Mouse (Mus musculus) gonadal fat pad, adult 2 months (tissue): ENCODE data around the gene Rhob. TPM values are rescaled to one million over a fixed set of nuclear protein-coding genes. Genes with fewer than 3 reads are reported as not detected.

Source experiments
- DNase-seq: peaks from one replicate; pipeline ENCODE4 v3.0.0-alpha.2; 2012; ENCODE audit warnings: low read depth
- polyA plus RNA-seq: library from polyadenylated mRNA; depleted of rRNA; stranded (reverse); fragments of >200 nt; gene quantifications from 2 replicates; pipeline ENCODE4 v1.2.3, GENCODE M21; 2012

The Rhob gene
- polyA plus RNA-seq, 1 experiment, result 225 TPM

DNA sequence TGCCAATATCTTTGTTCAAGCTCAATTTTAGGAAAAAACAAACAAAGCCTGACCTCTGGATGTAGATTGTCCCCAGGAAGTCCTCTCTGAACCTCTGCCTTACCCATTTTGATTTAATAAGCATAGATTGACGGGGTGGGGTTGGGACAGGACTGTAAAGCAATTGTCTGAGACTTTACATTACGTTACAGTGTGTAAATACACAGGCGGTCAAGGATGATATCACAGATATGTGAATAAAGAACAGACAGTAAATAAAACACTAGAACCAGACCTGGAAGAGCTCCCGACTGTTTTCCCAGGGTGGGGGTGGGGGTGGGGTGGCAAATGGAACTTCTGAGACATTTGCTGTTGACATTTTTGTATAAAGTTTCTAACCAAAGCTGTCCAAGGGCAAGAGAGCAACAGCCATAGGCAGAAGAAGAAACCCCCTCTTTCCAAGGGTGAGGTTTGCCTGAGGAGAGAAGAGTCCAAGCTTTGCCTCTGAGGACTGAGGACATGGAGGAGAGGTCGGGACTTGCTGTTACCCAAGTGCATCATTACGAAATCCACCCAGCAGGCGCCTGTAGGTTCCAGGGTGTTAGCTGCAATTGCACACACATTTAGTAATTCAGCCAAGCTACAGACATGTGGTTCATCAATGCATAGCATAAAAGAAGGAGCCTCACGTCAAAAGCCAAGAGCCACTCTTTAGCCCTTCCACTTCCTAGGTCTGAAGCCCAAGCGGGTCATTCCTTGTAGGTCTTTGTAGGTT is 7.3 kb upstream of the Rhob start:
- no peak for DNase-seq

- no peak for DNase-seq
Measured at GRCm38 (mm10) chr12:8504131-8504530, 4.3 kb upstream of the Rhob start.

DNA sequence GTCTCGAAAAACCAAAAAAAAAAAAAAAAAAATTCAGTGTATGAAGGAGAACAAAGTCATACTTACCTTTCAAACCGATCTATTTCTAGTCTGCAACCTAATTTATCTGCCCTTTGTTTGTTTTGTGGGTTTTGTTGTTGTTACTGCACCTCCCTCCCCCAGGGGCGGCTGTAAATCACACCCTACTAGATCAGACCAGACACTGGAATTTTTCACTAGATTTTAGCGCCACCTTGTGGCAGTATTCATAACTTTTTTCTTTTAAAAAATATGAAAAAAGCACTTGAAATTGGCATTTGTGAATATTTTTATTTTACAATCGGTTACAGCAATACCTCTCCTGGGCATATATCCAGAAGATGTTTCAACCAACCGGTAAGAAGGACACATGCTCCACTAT is 2.7 kb upstream of the Rhob start:
- DNase-seq, result no peak

GRCm38 (mm10) chr12:8501571-8502305 is 1.9 kb upstream of the Rhob start:
- no peak for DNase-seq

DNA sequence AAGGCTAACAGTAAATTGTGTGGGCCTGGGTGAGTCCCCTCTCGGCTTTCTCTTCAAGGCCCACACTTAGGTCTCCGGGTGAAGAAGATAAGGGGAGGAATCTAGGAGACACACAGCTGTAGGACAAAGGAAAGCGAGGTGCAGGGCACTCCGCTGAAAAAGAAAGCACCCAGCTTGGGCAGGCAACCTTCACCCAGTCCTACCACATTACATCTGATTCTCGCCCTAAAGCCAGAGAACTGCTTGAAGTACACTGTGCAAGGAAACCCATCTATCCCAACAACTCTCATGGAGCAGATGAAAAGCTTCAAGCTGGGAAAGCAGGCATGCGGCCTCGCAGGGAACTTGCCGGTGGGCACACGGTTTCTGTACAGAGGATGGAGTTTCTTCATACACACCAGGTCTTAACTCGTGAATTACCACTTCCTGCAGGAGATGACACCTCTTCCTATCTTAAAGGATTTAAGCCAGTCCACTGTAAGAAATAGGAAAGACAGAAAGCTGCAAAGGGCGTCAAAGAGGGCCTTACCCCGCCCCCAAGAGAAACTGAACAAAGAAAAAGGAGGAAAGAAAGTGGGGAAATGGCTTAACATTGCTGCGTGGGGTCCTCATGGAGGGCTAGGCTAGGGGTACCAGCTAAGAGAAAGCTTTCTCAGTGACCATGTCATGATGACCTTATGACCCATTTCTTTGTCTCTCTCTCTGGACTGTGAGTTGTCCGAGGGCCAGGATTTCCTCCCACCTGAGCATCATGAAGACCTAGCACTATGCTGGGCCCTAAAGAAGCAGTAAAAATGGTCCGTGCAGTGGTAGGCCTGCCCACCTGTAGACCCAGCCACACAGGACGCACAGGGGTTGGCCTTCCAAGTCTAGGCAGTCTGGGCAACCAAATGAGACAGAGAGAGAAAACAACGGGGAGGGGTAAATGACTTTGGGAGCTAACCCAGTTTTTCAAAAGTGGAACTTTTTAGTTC is 1.1 kb upstream of the Rhob start:
- DNase-seq, result no peak

- DNase-seq, result no peak
Measured at GRCm38 (mm10) chr12:8499001-8499870, 573 bp downstream of the Rhob start.

- DNase-seq, result no peak
Measured at GRCm38 (mm10) chr12:8498591-8499000, 1.2 kb downstream of the Rhob start.

GRCm38 (mm10) chr12:8498148-8498571 is 1.6 kb downstream of the Rhob start:
- DNase-seq, result no peak

DNA sequence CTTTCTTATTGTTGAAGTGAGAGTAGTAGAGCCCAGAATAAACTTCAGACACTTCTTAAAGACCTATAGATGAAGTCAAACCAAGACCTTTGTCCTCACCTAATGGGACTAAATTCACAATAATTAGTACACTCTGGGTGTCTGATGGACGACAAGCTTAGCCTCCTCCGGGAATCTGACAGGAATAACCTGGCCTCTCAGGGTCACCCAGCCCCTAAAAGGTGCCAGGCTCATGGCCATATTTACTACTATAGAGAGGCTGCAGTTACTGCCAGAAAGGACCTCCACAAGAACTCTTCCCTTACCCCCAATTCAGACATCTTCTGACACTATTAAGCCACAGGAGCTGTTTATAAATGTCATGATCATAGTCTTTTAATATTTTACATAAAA is 2.5 kb downstream of the Rhob start:
- DNase-seq, result no peak

GRCm38 (mm10) chr12:8496679-8497313 is 3.0 kb downstream of the Rhob start:
- no peak for DNase-seq

DNA sequence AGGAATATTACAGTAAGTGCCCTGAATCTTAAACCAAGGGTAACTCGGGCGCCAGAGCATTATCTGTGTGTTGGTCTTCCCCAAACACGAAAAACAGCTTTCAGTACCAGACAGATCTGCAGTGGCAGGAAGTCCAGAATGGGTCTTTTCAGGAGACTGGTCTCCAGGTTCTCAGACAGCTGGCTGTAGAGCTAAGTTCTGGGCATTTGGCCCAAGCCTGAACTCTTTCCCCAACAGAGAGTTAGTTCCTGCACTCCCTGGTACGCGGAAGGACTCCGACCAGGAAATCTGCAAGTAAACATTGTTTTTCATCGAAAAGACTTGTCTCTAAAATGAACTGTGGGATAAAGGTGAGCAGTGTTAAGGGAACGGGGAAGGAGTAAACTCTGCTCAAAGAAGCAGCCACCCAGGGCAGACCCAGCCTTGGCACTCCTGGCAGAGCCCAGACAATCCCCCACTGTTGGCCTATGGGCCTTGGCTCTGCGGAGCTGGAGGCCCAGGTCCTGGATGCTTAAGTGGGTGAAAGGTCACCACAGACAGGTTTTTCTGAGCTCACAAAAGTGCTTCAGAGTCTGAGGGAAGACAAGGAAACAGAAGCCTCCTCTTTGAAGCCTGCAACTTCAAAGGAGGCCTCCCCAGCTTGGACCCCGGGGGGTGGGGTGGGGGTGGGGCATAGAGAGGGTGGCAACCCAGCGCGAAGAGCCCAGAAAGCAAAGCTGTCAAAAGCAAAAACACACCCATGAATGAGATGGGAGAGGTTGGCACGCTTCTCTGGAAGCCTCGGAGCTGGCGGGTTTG is 3.7 kb downstream of the Rhob start:
- peak; percentile 70 for DNase-seq

- no peak for DNase-seq
Measured at GRCm38 (mm10) chr12:8494675-8495074, 5.1 kb downstream of the Rhob start.

DNA sequence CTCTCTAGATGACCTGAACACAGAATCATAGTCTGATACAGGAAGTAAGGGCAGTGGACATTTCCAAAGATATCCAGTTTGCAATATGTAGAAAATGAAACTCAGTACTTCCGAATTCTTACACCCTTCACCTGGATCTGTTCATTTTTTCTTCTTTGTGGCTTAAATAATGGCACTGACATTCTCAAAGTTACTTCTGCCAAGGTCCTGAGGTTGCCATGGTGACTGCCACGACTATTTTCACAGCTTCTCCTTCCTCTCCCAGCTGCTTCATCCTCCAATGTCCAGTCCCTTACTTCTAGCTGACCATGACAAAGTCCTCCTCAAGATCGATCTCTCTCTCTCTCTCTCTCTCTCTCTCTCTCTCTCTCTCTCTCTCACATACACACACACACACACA is 6.4 kb downstream of the Rhob start:
- no peak for DNase-seq

- no peak for DNase-seq
Measured at GRCm38 (mm10) chr12:8489098-8489497, 10.7 kb downstream of the Rhob start.

- no peak for DNase-seq
Measured at GRCm38 (mm10) chr12:8488652-8488980, 11.2 kb downstream of the Rhob start.

DNA sequence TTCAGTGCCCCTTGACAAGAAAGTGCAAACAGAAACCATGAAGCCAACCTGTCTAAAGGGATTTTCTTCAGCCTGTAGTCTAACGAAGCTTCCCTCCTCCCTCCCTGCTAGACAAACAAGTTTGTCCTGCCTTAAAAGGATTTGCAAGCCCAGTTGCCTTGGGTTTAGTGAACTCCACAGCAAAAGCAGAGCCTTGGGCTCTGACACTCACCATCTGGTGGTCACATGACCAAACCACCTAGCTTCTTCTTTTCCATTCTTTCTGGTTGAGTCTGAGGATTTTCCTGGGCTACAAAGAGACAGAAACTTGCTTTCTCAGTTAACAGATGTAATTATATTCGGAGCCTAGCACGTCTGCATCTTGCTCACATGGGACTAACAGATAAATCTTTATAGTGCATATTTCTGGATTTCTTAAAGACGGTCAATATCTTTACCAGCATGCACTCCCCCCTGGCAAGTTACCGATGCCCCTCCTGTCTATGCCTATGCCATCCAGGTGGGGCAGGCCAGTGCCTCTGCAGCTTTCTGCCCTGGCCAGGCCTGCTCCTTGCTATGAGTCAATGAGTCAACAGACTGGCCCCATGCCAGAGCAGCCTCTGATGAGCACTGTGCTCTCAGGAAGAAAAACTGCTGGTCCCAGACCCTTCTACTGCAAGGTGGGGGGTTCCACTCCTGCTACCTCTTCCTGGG is 11.7 kb downstream of the Rhob start:
- DNase-seq, result no peak

DNA sequence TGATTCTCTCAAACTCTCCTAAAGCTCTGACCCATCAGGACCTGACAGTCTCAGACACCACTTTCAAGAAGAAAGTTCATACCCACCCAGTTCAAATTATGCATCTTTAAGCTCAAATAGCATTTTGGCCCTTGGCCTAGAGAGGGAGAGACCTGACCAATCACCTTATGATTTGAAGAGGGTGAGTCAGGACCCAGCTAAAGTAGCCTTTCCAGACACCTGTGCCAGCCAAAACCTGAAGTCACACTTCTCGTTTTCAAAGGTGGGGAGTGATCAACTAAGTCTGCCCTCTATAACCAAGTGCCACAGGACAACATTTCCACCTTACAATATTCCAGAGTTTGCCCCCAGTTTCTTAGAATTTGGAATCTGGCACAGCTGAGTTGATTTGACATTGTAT is 12.5 kb downstream of the Rhob start:
- DNase-seq, result no peak

DNA sequence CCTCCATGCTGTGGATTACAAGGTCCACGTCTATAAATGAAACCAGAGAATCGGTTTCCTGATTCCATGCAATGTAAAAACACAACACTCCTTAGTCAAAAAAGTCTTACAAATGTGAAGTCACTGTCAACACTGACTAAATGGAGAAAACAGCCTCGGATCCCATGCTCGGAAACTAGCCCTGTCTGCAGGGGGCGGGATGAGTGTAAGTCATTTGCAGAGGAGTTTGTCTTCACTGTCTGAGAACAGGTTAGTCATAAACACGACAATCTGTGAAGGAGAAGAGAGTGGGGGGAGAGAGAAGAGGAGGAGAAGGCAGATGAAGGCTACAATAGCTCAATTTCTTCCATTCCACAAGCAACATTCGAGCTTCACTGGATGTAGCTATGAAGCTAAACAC is 14.6 kb downstream of the Rhob start:
- DNase-seq, result no peak

- DNase-seq, result no peak
Measured at GRCm38 (mm10) chr12:8482169-8482568, 17.6 kb downstream of the Rhob start.
